Mouse (Mus musculus) spleen, adult 2 months (tissue): ENCODE measurements at regions not wholly inside any gene's neighbourhood (a gene's known extent, or its start where the extent isn't known, plus 50 kb on each side); places are given as distances from the start of the nearest gene placed in this dataset.

Experiments
- CTCF ChIP-seq: fragments of 200-500 bp; IDR thresholded peaks from 2 replicates; pipeline ENCODE4 v1.5.1; 2011; ENCODE audit warnings: mild to moderate bottlenecking, inconsistent platforms; ENCODE audit not compliant: insufficient read depth, insufficient read length, insufficient replicate concordance; ENCODE audit errors: extremely low read depth
- POLR2A ChIP-seq: fragments of 200-500 bp; IDR thresholded peaks from 2 replicates; pipeline ENCODE4 v1.6.1; 2011; ENCODE audit warnings: low read depth, low read length, inconsistent platforms

- TF ChIP-seq CTCF (no peak), POLR2A (no peak)
These were observed 385.6 kb downstream of the Med13l start for GRCm38 (mm10) chr5:118946090-118946489.
